Comparison of ENCODE assay signal across 34 mouse cellular contexts in genomic region chr13:76199943-76200342, GRCm38 (mm10).
"Had no signal": no experiment of that assay in that cellular context is flagged by ENCODE, and none has a peak within 500 bp of the region (broad histone marks: within the 10 kb centered on the region; RNA-seq: fewer than 3 reads in every experiment).

No protein-coding gene starts in this region.

- H3K27me3 ChIP-seq: heart, embryonic 12.5 days; heart, embryonic 13.5 days; heart, embryonic 15.5 days; hindbrain, embryonic 12.5 days; hindbrain, embryonic 13.5 days; hindbrain, embryonic 15.5 days; intestine, embryonic 15.5 days; kidney, embryonic 15.5 days had no signal

- H3K27ac ChIP-seq: heart, embryonic 10.5 days; heart, embryonic 13.5 days; heart, embryonic 15.5 days; hindbrain, embryonic 10.5 days; hindbrain, embryonic 12.5 days; hindbrain, embryonic 13.5 days; hindbrain, embryonic 14.5 days; hindbrain, embryonic 15.5 days; hindbrain, postnatal 0 days; intestine, embryonic 15.5 days; kidney, embryonic 15.5 days; kidney, postnatal 0 days; layer of hippocampus, adult 2 months had no signal

- H3K4me1 ChIP-seq: heart, embryonic 10.5 days; heart, embryonic 12.5 days; heart, embryonic 13.5 days; heart, embryonic 15.5 days; hindbrain, embryonic 10.5 days; hindbrain, embryonic 12.5 days; hindbrain, embryonic 13.5 days; hindbrain, embryonic 15.5 days; intestine, embryonic 15.5 days; kidney, embryonic 15.5 days had no signal

- DNase-seq: heart, postnatal 10 days; heart, postnatal 14 days; heart, postnatal 36 days; heart, postnatal 4 days; kidney, adult 11 months; kidney, adult 18-20 months; kidney, adult 2 months; kidney, adult 8-10 months; kidney, adult 9 months; kidney, postnatal 10 days; kidney, postnatal 25 days; kidney, postnatal 36 days; kidney, postnatal 4 days; layer of hippocampus, adult 9-11 months; layer of hippocampus, postnatal 36 days had no signal

- H3K9me3 ChIP-seq: heart, embryonic 10.5 days; heart, embryonic 12.5 days; heart, embryonic 13.5 days; heart, embryonic 15.5 days; hindbrain, embryonic 12.5 days; hindbrain, embryonic 13.5 days; hindbrain, embryonic 15.5 days; intestine, embryonic 15.5 days; kidney, embryonic 15.5 days had no signal

- ATAC-seq: hindbrain, embryonic 16.5 days; hindbrain, postnatal 0 days; inflammation-experienced regulatory T-cells, adult 6 months; intestine, embryonic 15.5 days; intestine, embryonic 16.5 days; intestine, postnatal 0 days had no signal

- H3K4me3 ChIP-seq: heart, embryonic 10.5 days; heart, embryonic 12.5 days; heart, embryonic 13.5 days; heart, embryonic 15.5 days; hindbrain, embryonic 10.5 days; hindbrain, embryonic 12.5 days; hindbrain, embryonic 13.5 days; hindbrain, embryonic 15.5 days; intestine, embryonic 15.5 days; kidney, embryonic 15.5 days; layer of hippocampus, adult 2 months had no signal

- H3K9ac ChIP-seq: heart, embryonic 12.5 days; heart, embryonic 13.5 days; heart, embryonic 15.5 days; hindbrain, embryonic 12.5 days; hindbrain, embryonic 13.5 days; hindbrain, embryonic 14.5 days; hindbrain, embryonic 15.5 days; intestine, embryonic 15.5 days; kidney, embryonic 15.5 days had no signal

- H3K36me3 ChIP-seq: hindbrain, embryonic 12.5 days; intestine, embryonic 15.5 days had no signal

- H3K4me2 ChIP-seq: heart, embryonic 11.5 days; heart, embryonic 12.5 days; heart, embryonic 13.5 days; heart, embryonic 15.5 days; hindbrain, embryonic 12.5 days; hindbrain, embryonic 13.5 days; hindbrain, embryonic 14.5 days; hindbrain, embryonic 15.5 days; intestine, embryonic 15.5 days; kidney, embryonic 15.5 days had no signal
